Mouse (Mus musculus) mesoderm, embryonic 11.5 days (tissue): ENCODE data around the gene Cacng2.
A peak's percentile ranks its signal among the peaks of the same experiment; 100 is the strongest.

ENCODE experiments used
- DNase-seq: peaks from one replicate; pipeline ENCODE4 v3.0.0-alpha.2; 2012; ENCODE audit warnings: low read depth, low spot score

The Cacng2 gene

DNA sequence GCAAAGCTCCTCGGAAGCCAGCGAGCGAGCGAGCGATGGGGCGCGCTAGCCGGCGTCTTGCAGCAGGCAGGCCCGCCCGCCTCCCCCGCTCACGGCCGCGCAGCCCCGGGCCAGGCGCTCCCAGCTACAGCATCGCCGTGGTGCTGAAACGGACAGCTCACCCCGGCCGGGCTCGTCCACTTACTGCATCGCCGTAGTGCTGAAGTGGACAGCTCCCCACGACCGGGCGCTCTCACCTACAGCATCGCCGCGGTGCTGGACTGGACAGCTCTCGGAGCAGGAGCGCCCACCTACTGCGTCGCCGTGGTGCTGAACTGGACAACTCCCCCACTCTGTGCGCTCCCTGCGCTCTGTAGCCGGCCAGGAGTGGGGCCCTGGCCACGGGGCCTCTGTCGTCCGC lies at the start of gene Cacng2:
Gene Cacng2 (minus strand): TSS at position 325 of the 400 bp plus-strand sequence.
- peak; percentile 99 for DNase-seq

DNA sequence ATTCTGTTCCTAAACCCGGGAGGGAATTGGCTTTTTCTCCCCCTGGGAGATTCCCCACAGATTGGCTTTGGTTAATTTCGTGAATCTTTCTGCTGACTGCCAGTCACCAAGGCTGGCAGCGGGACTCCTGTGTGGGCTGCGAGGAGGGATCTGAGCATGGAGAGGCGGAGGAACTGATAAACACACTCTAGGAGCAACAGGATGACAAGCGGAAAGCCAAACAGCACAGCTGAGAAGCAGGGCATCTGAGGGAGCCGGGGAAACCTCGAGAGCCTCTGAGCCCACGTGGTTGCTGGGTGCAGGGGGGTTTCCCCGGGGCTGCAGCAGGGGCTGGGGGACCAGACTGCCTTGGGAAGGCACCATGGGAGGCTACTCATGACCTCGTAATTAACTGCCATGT lies 49.7 kb upstream of the Cacng2 start:
- DNase-seq: no peak

DNA sequence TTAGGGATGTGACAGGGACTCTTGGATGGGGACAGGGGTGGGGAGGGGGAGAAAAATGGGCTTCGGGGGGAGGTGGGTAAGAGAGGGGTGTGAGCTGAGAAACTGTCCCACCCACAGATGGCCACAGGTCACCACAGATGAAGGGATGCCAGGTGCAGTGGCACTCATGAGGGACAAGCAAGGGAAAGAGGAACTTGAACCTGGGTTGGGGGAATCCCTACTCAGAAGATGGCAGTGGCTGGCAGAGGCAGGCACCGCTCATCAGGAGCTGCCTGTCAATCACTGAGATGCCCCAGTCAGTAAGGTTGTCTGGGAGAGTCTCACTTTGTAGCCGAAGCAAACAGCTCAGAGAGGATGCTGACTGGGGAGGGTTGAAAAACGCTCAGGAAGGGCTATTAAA lies 45.5 kb upstream of the Cacng2 start:
- DNase-seq: no peak

DNA sequence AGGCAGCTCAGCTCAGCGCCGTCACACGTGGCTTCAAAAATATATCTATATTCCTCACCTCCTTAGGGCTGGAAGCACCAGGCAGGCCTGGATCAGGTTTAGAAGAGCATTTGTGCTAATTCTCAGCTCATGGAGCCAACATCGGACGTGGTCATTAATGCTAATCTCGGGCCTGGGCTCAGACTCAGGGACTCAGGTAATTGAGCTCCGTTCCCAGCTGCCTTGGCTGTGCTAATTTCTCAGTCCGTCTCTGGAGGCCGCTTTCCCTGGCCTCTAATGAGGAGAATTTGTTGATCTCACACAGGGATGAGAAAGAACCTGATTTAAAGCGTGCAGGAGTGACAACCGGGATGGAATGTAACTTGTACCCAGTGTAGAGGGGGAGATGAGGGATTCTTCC lies 44.6 kb upstream of the Cacng2 start:
- no peak for DNase-seq

DNA sequence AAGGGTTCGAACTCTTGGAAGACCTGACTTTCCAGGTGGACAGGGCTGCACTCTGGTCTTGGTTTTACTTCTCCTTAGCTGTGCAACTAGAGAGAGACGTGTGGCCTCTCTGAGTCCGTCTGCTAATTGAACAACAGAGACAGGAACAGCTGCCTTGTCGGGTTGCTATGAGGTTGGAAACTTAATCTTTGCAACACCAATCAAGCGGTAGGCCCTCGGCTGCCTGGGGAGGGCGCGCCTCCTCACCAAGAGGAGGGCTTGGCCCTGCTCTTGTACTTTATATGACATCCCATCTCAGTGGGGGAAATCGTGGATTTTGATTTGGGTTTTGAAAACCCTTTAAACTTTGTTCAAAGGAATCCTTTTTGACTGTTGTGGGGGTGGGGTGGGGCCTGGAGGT lies 42.1 kb upstream of the Cacng2 start:
- no peak for DNase-seq

DNA sequence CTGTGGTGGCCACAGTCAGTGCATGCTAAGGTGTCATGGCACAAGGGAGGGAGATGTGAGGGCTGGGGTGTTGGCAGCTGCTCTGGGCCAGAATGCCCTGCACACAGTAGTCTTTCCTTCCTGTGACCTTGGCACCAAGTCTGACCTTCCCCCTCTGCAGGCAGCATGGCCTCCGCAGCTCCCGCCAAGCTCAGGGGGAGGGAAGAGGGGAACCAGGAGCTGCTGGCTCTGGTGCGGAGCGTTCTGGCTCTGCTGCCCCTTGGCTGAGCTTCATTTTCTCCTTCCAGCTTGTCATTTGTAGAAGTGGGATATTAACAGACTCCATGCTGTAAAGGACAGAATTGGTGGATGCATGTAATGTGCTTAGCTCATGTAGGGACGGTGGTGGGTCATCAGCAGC lies 38.5 kb upstream of the Cacng2 start:
- DNase-seq: no peak

DNA sequence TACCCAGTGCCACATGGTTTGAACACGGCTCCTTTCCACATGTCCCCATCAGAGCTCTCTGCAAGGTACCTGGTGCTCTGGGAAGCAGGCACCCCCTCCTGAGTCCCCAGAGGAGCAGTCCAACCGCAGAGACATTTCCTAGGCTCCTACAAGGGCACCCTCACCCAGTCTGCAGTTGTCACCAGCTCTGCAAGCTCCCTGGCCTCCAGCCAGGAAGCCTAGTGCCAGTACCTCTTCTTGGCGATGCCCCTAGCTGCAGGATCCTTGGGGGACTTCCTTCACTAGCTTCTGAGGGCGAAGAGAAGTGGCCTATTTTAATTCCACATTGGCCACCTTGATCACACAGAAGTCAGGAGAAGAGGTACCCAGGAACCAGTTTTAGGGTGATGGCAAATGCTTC lies 38.0 kb upstream of the Cacng2 start:
- no peak for DNase-seq

DNA sequence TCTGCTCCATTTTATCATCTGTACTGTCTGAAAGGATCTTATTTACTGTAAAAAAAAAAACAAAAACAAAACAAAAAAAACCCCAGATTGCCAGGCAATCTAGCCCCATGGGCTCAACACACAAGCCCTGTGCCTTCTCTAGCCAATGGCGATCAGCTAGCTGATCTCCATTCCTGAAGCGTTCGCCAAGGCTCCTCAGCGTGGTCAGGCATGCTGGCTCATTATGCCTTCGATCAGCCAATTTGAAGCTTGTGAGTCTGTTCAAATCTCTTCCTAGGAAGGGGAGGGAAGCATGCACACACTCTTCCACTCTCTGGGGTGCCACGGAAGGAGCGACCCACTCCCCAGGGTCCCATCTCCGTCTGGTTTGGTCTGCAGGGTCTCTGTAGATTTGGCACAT lies 37.5 kb upstream of the Cacng2 start:
- DNase-seq: no peak

DNA sequence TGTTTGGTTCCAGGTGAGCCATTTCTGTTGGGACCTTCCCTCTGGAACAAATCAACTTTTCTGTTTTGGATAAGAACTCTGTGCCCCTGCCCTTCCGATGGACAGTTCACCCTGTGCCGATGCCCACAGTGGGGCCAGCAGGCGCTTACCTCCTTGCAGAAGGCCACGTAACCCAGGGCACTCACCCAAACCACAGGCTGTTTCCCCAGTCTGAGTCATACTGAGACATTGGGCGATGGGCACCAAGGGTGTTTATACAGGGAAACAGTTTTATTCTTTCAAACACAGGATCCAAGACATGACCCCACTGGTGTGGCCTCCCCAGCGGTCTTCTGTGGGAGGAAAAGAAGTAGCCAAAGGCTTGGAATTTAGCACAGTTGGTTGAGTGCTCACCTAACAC lies 35.6 kb upstream of the Cacng2 start:
- DNase-seq: no peak

DNA sequence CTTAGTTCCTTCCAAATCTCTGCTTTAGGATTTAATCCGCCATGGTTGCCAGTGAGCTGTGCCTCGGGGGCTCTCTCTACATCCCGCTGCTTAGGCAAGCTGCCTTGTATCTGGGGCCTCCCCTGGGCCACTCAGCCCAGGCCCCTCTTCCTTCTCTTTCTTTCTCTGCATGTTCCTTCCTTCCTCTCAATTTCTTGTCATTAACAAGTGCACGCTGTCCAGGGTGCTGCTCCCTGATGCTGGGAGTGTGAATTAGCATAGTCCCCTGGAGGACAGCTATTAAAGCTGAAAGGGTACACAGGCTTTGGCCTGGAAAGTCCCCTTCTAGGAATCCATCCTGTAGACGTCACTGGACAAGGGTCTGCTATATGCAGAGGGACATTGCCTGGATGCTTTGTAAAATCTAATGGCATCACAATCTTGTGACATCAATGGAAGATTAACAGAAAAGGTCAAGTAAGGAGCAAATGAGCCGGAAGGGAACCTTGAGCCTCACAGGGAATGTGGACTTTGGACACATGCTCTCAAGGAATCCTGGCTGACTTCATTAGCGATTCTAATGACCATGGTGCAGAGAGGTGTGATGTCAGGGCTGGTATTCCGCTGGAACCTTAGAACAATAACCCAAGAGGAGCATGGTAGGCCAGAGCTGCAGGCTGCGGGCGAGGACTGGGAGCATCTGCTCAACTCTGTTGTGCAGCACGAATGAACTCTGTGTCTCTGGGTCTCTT lies 33.4 kb upstream of the Cacng2 start:
- DNase-seq: no peak

DNA sequence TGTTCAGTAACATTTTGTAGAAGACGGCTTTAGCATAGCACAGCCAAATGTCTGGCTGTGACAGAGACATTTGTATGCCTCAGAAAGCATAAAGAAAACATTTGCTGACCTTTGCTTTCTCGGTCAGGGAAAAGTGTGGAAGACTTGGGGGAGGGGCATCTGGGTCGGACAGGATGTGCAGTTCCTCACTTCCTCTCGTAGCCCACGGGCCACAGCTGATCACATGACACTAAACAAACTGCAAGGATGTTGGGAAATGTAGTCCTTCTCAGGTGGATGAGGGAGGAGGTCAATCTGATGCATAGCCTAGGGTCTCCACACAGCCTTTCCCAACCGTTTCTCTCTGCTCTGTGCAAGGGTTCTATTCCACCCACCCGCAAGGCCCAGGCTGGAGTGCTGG lies 28.7 kb upstream of the Cacng2 start:
- no peak for DNase-seq

DNA sequence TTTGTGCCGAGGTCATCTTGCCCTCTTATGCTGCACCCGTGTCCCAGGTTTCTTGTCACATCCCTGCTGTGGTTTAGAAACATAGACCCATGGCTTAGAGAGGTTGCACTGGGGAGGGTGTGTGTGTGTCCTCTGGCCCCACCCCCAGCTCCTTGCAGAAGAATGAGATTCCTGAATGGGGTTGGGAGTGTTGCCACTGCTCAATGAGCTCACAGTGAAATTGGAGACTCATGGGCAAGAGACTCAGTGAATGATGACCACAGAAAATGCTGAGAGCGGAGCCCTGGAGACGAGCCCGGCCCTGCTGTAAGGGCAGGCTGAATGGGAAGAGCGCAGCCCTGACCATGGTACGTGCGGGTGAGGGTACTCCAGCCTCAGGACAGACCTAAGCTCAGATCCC lies 20.4 kb upstream of the Cacng2 start:
- DNase-seq: no peak

DNA sequence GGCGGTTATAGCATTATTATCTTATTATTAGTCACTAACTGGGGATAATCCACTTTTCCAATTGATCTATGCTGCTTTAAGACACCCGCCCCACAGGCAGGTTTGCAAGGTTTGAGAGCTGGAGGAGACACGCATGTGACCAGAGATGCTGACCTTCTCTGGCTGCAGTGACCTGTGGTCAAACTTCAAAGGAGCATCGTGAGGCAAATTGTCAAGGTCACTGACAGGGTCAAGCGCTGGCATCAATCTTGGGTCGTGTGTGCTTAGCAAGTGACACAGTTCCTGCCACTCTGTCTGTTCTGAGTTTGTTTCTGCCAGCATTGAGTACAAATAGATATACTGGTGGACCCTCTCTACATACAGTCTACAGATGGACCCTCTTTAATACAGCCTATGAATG lies 14.8 kb upstream of the Cacng2 start:
- peak; percentile 58 for DNase-seq

DNA sequence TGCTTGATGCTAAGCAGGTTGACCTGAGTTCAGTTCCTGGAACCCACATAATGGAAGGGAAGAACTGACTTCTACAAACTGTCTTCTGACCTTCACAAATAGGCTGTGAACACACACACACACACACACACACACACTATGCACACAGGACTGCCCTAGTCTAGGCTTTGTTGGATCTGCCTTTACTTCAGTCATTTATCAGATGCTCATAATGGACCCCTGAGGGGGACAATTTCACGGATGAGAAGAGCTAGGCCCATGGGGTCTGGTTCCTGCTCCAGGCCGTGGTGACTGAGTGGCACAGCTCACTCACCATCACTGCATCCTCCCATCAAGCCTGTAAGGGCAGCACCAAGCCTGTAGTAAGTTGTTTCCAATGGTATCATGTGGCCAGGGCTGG lies 13.6 kb upstream of the Cacng2 start:
- DNase-seq: no peak

DNA sequence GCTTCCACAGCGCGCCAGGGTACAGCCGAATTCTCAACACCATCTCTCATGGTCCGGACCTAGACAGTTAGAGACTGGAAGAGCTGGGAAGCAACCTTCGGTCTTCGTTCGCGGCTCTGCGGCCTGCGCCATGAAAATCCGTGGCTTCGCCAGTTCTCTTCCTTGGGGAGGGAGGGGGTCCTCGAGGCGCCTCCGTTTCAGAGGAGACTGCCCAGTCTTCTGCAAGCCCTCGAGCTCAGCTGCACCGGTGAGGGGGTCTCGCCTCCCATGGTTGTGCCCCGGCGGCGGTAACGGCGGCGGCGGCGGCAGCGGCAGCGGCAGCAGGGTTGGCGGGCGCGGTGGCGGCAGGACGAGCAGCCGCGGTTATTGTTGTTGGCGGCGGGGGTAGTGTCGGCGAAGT lies 580 bp downstream of the Cacng2 start:
- no peak for DNase-seq

DNA sequence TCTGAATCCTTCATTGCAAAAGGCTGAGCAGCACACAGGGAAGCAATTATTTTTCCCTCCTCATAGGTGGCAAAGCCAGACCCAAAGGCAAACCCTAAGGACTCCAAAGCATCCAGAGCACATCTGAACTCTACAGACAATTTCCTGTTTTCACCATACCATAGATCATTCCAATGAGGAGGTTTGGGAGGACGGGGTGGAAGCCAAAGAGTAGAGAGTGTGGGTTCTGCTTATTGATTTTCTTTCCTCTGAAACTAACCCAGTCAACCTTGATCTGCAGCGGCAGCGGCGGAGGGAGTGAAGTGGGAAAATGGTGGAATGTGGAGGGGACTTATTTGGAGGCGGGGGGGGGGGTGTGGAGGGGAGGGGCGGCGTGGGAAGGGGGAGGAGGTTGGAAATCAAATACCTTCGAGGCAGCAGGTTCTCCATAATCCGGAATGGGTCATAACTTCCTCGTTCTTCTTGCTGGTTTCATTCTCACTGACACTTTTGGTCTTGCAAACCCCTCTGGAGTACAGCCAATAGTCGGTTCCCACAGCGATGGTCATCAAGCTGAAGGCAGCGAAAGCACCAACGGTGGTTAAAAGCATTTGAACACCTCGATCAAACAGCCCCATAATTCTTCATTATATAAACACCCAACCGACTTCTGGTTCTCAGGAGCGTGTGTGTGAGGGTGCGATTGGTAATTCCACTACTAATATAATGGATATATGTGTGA lies 1.4 kb downstream of the Cacng2 start:
- no peak for DNase-seq

DNA sequence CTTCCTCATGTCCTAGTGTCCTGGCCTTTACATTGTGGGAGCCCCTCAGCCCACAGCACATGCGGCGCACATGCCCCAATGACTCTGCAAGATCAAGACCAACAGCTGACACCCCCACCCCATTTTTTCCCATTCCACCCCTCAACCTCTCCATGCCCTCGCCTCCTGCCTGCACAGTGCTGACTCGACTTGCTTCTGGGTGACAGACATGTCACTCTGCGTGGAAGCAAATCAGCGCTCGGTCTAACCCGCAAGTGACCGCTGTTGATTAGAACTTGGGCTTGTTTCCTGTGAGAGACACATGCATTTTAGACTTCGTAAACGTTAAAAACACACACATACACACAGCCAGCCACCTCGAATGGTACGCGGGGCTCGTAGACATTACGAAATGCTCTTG lies 2.1 kb downstream of the Cacng2 start:
- DNase-seq: no peak

DNA sequence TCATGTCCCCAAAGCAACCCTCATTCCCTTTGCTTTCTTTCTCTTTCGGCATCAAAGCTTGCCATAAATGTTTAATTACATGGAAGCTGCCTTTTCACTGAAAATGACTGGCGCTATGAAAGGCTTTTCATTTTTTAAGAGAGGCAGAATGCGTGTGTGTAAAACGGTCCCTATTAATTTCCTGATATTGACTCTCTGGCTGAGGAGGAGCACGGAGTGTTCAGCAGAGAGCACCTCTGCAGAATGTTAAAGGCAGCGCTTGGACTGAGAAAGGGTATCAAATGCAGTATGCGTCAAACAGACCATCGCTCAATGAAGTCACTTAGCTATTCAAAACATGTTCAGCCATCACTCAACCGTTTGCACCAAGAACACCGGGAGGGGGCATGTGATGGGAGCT lies 2.9 kb downstream of the Cacng2 start:
- no peak for DNase-seq

DNA sequence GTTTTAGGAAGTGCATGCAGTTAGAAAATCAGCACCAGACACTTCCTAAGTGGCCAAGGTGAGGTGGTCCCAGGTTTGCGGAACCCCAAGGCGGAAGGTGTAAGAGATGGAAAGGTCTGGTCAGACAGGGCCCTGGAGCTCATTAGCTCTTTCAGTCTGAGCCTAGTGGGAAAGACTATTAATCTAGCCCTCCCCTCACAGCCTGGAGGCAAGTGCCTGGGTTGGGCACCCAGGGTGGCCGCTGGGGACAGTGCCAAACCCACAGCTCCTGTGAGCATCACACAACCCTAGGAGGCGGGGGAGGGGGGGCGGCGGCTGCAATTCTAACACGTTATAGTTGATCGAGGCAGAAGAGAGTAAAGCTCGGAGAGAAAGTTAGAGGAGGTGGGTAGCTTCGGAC lies 3.6 kb downstream of the Cacng2 start:
- no peak for DNase-seq

DNA sequence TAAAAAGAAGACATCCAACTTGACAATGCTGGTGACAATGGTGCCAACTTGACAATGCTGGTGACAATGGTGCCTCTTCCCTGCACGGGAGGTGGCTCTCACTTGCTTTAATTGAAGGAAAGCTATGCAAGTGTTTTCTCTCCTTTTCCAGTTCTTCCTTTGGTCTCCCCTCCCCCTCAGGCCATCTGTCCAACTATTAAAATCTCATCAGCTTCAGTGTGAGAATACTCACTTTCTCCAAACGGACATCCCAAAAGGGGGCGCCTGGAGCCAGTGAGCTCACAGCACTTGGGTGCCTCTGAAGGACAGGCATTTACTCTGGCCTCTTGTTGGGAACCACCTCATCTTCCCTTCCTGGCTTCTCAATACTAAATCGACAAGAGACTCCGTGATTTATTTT lies 20.3 kb downstream of the Cacng2 start:
- no peak for DNase-seq

DNA sequence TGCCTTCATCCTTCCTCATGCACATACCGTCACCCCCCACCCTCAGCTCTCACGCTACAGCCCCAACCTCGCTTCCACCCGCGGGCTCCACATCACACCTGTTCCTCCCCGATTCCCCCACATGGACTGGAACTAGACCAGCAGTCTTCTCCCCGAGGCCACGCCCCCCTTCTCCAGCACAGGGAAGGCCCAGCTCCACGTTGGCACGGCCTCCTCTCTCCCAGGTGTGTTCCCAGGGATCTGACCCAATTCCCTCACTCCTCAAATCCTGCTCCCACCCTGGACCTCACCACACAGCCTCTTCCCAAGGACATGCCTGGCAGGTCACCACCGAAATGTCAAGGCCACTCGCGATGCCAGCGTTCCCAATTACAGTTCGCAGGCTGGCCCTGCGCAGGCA lies 23.8 kb downstream of the Cacng2 start:
- no peak for DNase-seq

DNA sequence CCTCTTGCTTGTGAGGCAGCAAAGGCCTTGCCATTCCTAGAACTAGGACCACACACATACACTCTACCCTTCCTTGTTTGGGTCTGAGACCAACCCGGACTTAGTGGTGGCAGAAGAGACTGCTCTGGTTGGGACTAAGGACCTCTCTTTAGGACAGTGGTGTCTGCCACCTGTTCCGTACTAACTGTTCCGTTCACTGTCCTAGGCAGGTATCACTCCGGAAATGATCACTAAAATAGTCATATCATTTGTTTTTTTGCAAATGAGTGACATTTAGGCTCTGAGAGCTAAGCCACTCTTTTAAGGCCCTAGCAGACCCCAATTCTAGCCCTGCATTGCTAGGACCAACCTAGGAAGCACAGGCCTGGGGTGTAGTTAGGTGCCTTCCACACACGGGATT lies 26.2 kb downstream of the Cacng2 start:
- DNase-seq: no peak

DNA sequence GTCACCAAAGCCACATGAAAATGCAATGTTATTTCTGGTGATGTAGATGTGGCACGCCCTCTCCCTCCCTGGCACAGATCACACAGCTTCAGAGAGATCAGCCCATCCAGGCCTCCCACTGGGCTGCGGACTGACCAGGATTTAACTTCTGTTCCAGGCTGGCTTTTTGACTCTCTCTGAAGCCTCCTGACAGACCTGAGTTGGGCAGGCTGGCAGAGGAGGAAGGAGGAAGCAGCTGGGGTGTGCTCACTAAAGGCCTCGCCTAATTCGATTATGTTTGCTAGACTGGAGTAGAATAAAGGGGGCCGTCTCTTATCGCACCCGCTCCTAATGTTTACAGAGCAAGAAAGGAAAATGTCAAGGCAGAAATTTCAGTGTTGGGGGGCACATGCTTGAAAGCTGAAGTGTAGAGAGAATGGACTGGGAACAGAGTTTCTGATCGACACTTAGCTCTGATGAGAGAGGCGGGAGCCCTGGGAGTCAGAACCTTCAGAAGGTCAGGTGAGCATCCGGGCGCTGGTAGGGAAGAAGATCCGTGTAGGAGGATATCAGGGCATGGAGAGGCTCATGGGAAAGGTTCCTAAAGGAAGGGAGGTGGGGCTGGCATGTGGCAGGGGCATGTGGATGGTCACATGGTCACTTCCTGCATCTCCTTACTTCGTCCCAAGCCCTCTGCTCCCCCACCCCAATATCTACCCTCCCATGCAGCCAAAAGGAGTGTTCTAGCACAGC lies 36.8 kb downstream of the Cacng2 start:
- peak; percentile 29 for DNase-seq
